Mouse (Mus musculus): ENCODE measurements around the gene Gm28308. TPM values are rescaled to one million over a fixed set of nuclear protein-coding genes. Genes with fewer than 3 reads are reported as not detected.

Gene Gm28308
- not detected for total RNA-seq (2023)

GRCm38 (mm10) chr6:52213119-52213986 lies at the start of gene Gm28308, which contains the start of gene Hoxa3:
Gm28308 (minus strand) TSS chr6:52213339.
Hoxa3 (minus strand) TSS chr6:52213336.

GRCm38 (mm10) chr6:52260654-52261575 lies 47.8 kb upstream of the Gm28308 start, which contains the start of gene Hoxa13:
Hoxa13 (minus strand) TSS chr6:52260880.

GRCm38 (mm10) chr6:52245757-52246142 lies 32.6 kb upstream of the Gm28308 start, which contains the start of gene Hoxa11:
Hoxa11 (minus strand) TSS chr6:52245810.

GRCm38 (mm10) chr6:52240389-52241000 lies 27.4 kb upstream of the Gm28308 start, which contains the start of gene Hoxa10:
Hoxa10 (minus strand) TSS chr6:52240854.

GRCm38 (mm10) chr6:52230516-52231165 lies 17.5 kb upstream of the Gm28308 start, which contains the start of gene Hoxa9:
Hoxa9 (minus strand) TSS chr6:52231089.

GRCm38 (mm10) chr6:52221337-52221992 lies 8.3 kb upstream of the Gm28308 start, which contains the start of gene Hoxa7:
Hoxa7 (minus strand) TSS chr6:52221854.

GRCm38 (mm10) chr6:52208072-52208867 lies 4.9 kb downstream of the Gm28308 start, which contains the start of gene Hoxa6:
Hoxa6 (minus strand) TSS chr6:52208722.

GRCm38 (mm10) chr6:52204050-52204752 lies 8.9 kb downstream of the Gm28308 start, which contains the start of gene Hoxa5:
Hoxa5 (minus strand) TSS chr6:52204587.

GRCm38 (mm10) chr6:52190906-52191810 lies 22.0 kb downstream of the Gm28308 start, which contains the start of gene Hoxa4:
Hoxa4 (minus strand) TSS chr6:52191753.

GRCm38 (mm10) chr6:52177061-52177735 lies 35.9 kb downstream of the Gm28308 start, which contains the start of gene 5730596B20Rik:
5730596B20Rik (plus strand) TSS chr6:52177498.

GRCm38 (mm10) chr6:52164626-52165440 lies 48.3 kb downstream of the Gm28308 start, which contains the start of gene Hoxa2:
Hoxa2 (minus strand) TSS chr6:52164831.

GRCm38 (mm10) chr6:52158276-52159051 lies 54.7 kb downstream of the Gm28308 start, which contains the start of gene Hoxa1:
Hoxa1 (minus strand) TSS chr6:52158317.

Measured in CD4-positive naive resting alpha-beta T cell, adult 57 days (primary cell).